In genomic region chr10:40985350-40985749, GRCm38 (mm10) we compare ENCODE assay signal across 10 mouse cellular contexts.
DNase-seq lines count a peak whose midpoint lies in the region; ATAC-seq and TF ChIP-seq lines count a peak whose summit lies in the region.
"Had no signal": no experiment of that assay in that cellular context is flagged by ENCODE, and none has a peak within 500 bp of the region (broad histone marks: within the 10 kb centered on the region; RNA-seq: fewer than 3 reads in every experiment).

No protein-coding gene starts in this region.

- no peak for TF ChIP-seq CTCF in forebrain, postnatal 0 days (IDR thresholded peaks at IDR 0.05; ENCODE audit: low read depth)

- peaks cover 6% of the 10 kb centered on the region for H3K4me1 ChIP-seq in forebrain, embryonic 10.5 days
- no peaks in the 10 kb centered on the region for H3K4me1 ChIP-seq in forebrain, embryonic 11.5 days (replicated peaks; ENCODE audit: control insufficient read depth, insufficient read depth, low read length)
- H3K4me1 ChIP-seq in forebrain, postnatal 0 days (ENCODE audit: insufficient read depth), result no peaks in the 10 kb centered on the region
- peaks cover 3% of the 10 kb centered on the region; the same call in 1 of the 2 replicates for H3K4me1 ChIP-seq in midbrain, embryonic 15.5 days
- H3K4me1 ChIP-seq: limb, embryonic 15.5 days had no signal

- H3K4me2 ChIP-seq in forebrain, embryonic 11.5 days (ENCODE audit: low read depth, low read length, severe bottlenecking), result no peak overlapping the region
- peak overlapping the region; percentile 11; the same call in 1 of the 2 replicates for H3K4me2 ChIP-seq in forebrain, postnatal 0 days (ENCODE audit: low read depth)
- H3K4me2 ChIP-seq in midbrain, embryonic 15.5 days, result peak overlapping the region; percentile 8; the same call in 1 of the 2 replicates
- H3K4me2 ChIP-seq: limb, embryonic 15.5 days had no signal

- H3K27ac ChIP-seq in forebrain, embryonic 10.5 days, result peak overlapping the region; percentile 71
- H3K27ac ChIP-seq in forebrain, embryonic 11.5 days (ENCODE audit: low read depth, low read length), result no peak overlapping the region
- H3K27ac ChIP-seq in forebrain, postnatal 0 days (ENCODE audit: low read depth, low read length), result no peak overlapping the region
- H3K27ac ChIP-seq in midbrain, embryonic 15.5 days, result no peak overlapping the region
- H3K27ac ChIP-seq: limb, embryonic 15.5 days had no signal

- H3K27me3 ChIP-seq in forebrain, embryonic 10.5 days (ENCODE audit: poor library complexity, severe bottlenecking), result no peaks in the 10 kb centered on the region
- H3K27me3 ChIP-seq in forebrain, embryonic 11.5 days (ENCODE audit: control insufficient read depth, insufficient read depth, low read length), result no peaks in the 10 kb centered on the region
- no peaks in the 10 kb centered on the region for H3K27me3 ChIP-seq in forebrain, postnatal 0 days (ENCODE audit: insufficient read depth, low read length)
- H3K27me3 ChIP-seq in midbrain, embryonic 15.5 days (replicated peaks), result no peaks in the 10 kb centered on the region
- H3K27me3 ChIP-seq: limb, embryonic 15.5 days had no signal

- H3K4me3 ChIP-seq in forebrain, embryonic 10.5 days, result peak overlapping the region; percentile 20; the same call in 1 of the 2 replicates
- H3K4me3 ChIP-seq in forebrain, embryonic 11.5 days (ENCODE audit: low read depth, low read length), result no peak overlapping the region
- H3K4me3 ChIP-seq in forebrain, postnatal 0 days (ENCODE audit: low read depth, low read length), result no peak overlapping the region
- no peak overlapping the region for H3K4me3 ChIP-seq in midbrain, embryonic 15.5 days
- H3K4me3 ChIP-seq: limb, embryonic 15.5 days had no signal

- 36% methylated on average over 13 of the region's 13 CpGs for WGBS in forebrain, embryonic 10.5 days
- WGBS in forebrain, embryonic 11.5 days, result 34% methylated on average over 9 of the region's 13 CpGs
- WGBS in forebrain, postnatal 0 days, result 23% methylated on average over 8 of the region's 13 CpGs
- 18% methylated on average over 8 of the region's 13 CpGs for WGBS in midbrain, embryonic 15.5 days

- H3K36me3 ChIP-seq in forebrain, embryonic 10.5 days (replicated peaks), result no peaks in the 10 kb centered on the region
- H3K36me3 ChIP-seq in forebrain, embryonic 11.5 days (ENCODE audit: control insufficient read depth, insufficient read depth, low read length), result no peaks in the 10 kb centered on the region
- no peaks in the 10 kb centered on the region for H3K36me3 ChIP-seq in forebrain, postnatal 0 days (ENCODE audit: insufficient read depth)
- no peaks in the 10 kb centered on the region for H3K36me3 ChIP-seq in midbrain, embryonic 15.5 days (replicated peaks)
- H3K36me3 ChIP-seq: limb, embryonic 15.5 days had no signal

- no peak for ATAC-seq in forebrain, embryonic 11.5 days (replicated peaks; ENCODE audit: low FRiP score)
- ATAC-seq in forebrain, postnatal 0 days, result peak; percentile 93
- ATAC-seq in midbrain, embryonic 15.5 days (replicated peaks), result peak; percentile 90
- no peak for ATAC-seq in megakaryocyte progenitor cell, adult 5-6 weeks (replicated peaks; ENCODE audit: poor library complexity)

- H3K9me3 ChIP-seq in forebrain, embryonic 10.5 days, result no peaks in the 10 kb centered on the region
- no peaks in the 10 kb centered on the region for H3K9me3 ChIP-seq in forebrain, embryonic 11.5 days (ENCODE audit: control insufficient read depth, low read length)
- no peaks in the 10 kb centered on the region for H3K9me3 ChIP-seq in forebrain, postnatal 0 days (ENCODE audit: low read length)
- H3K9me3 ChIP-seq in midbrain, embryonic 15.5 days, result no peaks in the 10 kb centered on the region
- H3K9me3 ChIP-seq: limb, embryonic 15.5 days had no signal

- no peak overlapping the region for H3K9ac ChIP-seq in forebrain, embryonic 11.5 days (ENCODE audit: low read length)
- H3K9ac ChIP-seq in forebrain, postnatal 0 days, result no peak overlapping the region
- H3K9ac ChIP-seq in midbrain, embryonic 15.5 days, result no peak overlapping the region
- H3K9ac ChIP-seq: limb, embryonic 15.5 days had no signal

- no peak for DNase-seq in forebrain, embryonic 10.5 days (ENCODE audit: extremely low spot score, low spot score)
- no peak for DNase-seq in forebrain, embryonic 11.5 days (ENCODE audit: low spot score)
- peak; percentile 12 for DNase-seq in kidney, postnatal 14 days
- DNase-seq in kidney, postnatal 25 days, result no peak
- peak; percentile 37 for DNase-seq in forebrain, postnatal 0 days
- no peak for DNase-seq in adrenal gland, postnatal 36 days
- DNase-seq: cerebellum, adult 9-11 months had no signal

Comparison
In these comparisons a context has a peak if more than half of its experiments do, and no peak if none do; other contexts are left out.
1. DNase-seq: peak in kidney, postnatal 14 days (single experiment) and forebrain, postnatal 0 days (single experiment); none in forebrain, embryonic 10.5 days (single experiment), forebrain, embryonic 11.5 days (single experiment), kidney, postnatal 25 days (0 of 2) and adrenal gland, postnatal 36 days (0 of 2).
2. ATAC-seq: peak in forebrain, postnatal 0 days (single experiment) and midbrain, embryonic 15.5 days (single experiment); none in forebrain, embryonic 11.5 days (single experiment) and megakaryocyte progenitor cell, adult 5-6 weeks (single experiment).